Mouse (Mus musculus) cerebellum, postnatal 10 days (tissue): ENCODE measurements at regions not wholly inside any gene's neighbourhood (a gene's known extent, or its start where the extent isn't known, plus 50 kb on each side); places are given as distances from the start of the nearest gene placed in this dataset.

Experiments used
- DNase-seq, 2 experiments: peaks; one replicate each; pipeline ENCODE4 v3.0.0; 2021; ENCODE audit warnings: mixed read lengths in 2 of 2

GRCm38 (mm10) chr2:166228356-166228755 is 72.9 kb upstream of the Sulf2 start:
- no peak for DNase-seq

- DNase-seq: no peak
These were observed 72.0 kb upstream of the Sulf2 start for GRCm38 (mm10) chr2:166227496-166227895.

DNA sequence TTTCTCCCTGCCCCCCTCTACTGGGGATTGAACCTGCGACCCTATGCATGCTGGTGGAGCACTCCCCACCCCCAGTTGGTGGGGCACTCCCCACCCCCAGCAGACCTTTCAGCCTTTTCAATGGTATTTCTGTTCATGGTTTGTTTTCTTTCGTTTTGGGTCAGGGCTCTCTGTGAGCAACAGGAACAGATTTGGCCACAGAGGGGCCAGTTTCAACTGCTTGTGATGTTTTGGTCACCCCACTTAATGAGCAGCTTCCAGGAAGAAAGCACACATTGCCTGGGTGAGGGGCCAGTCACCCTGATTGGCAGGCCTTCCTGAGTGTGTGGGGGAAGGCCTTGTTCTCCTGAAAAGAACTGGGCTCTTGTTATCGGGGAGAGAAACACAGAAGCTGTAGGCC is 71.5 kb upstream of the Sulf2 start:
- no peak for DNase-seq

DNA sequence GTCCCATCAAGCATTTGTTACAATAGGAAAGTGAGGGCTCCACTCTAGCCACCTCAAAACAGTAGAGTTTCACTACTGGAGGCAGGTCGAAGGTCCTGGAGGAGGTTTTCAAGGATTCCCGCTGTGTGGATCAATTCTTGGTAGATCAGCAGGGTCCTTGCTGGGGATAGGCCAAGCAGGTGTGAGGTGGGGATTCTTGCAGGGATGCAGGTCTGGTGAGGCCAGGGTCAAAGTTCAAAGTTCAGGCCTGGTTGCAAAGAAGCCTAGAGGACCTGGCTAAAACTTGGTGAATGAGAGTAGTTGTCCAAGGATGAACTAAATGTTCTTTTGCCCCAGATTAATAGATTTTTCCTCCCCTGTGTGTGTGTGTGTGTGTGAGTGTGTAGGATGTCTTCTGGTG is 70.9 kb upstream of the Sulf2 start:
- DNase-seq: no peak

DNA sequence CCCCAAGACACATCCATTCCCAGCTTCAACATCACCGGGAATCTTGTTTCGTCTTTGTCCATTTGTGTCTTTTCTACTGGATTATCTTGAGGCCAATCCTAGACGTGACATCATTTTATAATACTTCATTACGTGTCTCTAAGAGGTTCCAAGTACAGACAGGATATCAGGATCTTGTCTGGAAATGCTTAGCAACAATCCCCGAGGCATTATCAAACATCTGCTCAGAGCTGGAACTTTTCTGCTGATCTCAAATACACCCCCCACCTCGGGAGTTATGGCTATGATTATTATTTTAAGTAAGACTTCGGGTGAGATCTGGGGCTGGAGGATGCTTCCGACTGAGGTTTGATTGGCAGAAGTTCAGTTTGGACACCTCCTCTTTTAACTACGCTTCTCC is 69.9 kb upstream of the Sulf2 start:
- no peak for DNase-seq

DNA sequence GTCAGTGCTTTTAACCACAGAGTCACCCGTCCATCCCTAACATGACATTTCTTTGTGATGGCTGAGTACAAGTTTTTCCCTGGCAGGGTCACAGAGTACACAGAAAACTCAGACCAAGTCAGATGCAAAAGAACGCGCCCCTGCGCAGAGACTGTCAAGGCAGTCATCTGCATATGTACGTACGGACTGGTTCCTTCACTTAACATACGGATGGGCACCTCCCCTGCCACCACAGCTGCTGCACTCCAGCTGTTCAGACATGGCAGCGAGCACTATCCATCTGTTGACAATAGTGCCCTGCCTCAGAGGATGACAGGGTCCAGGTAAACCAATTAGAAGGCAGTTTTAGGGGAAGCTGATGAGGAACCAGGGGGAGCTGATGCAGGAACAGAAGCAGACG is 63.3 kb upstream of the Sulf2 start:
- DNase-seq: no peak

DNA sequence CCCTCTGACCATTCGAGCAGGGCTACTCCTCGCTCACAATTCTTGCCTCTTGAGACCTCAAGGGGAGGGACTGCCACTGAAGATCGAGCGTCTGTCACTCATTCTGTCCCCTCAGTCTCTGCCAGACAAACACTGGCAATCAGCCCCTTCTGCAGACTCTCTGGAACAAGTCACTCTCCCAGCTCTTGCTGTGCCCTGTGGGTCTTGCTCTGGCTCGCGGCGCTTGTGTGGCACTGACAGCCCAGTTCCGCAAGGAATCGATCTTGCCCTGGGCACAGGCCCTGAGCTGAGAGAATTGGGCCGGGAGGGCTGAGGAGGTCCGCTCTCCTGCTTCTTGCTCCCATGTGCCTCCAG is 61.0 kb upstream of the Sulf2 start:
- DNase-seq: peak; percentile 88 to 94

DNA sequence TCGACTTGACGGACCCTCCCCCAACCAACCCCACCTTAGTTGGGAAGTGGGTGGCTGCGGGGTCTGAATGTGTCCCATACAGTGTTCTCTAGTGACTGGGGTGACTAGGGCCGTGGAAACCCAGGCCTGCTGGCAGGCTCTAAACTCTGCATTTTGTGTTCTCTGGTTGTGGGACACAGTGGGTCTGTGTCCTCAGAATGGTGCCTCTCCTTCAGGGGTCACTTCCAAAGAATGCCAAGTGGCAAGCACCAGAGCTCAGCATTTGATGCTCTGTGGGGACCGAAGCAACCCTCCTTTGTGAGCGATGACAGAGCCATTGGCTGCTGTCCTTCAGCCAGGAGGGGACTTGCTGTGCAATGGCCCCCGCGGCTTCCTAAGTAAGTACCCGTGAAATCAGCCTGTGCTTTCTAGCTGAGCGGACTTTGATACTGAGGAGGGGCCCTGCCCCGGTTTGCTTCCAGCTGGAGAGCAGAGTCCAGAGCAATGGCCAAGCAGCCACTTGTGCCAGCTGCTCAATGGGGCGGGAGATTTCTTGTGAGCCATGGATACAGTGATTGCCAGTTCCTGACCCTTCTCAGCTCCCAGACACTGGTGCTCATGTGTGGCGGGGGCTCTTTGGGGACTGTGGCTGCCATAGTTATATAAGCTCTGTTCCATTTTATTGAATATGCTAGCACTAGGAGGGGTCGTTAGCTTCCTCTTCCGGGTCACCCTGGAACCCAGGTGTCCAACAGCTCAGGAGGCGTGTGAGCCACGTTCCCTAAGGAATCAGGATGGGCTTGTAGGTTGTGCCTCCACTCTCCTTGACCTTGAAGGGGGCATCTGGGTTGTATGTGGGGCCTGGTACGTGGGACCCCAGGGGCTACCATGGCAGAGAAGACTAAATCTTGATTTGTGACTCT is 60.4 kb upstream of the Sulf2 start:
- peak; percentile 93 to 96 for DNase-seq

DNA sequence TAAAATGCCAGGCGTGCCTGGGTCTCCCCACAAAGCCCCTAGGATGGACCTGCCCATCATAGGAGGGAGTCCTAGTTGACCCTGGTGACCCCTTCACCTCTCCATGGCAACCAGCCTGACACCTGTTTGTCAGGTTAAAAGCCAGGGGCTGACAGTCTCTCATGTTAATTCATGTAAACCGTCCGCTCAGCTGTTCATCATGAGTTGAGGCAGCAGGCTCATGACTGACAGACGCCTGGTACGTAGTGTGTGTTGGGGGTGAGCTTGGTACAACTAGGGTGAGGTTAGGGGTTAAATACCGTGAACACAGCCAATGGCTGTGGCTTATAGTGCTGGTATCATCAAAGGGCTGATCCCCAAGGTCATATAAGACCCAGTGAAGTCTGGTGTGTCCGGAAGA is 59.7 kb upstream of the Sulf2 start:
- DNase-seq: no peak

- DNase-seq: peak; percentile 84 to 87
These were observed 51.7 kb upstream of the Sulf2 start for GRCm38 (mm10) chr2:166207145-166207508.

GRCm38 (mm10) chr2:166206396-166207144 is 51.1 kb upstream of the Sulf2 start:
- peak; percentile 80 to 89 for DNase-seq
